Mouse (Mus musculus) lung, postnatal 0 days (tissue): ENCODE data around the gene Tmem184a. TPM values are rescaled to one million over a fixed set of nuclear protein-coding genes. Genes with fewer than 3 reads are reported as not detected.

Experiments
- ATAC-seq: fragments of 200-750 bp; cut with Nextera tagmentation; 2 replicates; pipeline ENCODE4 v1.8.0; 2017; ENCODE audit warnings: moderate library complexity
- DNase-seq: peaks from one replicate; pipeline ENCODE4 v3.0.0-alpha.2; 2016; ENCODE audit warnings: low spot score
- H3K27ac ChIP-seq: fragments of 300-500 bp; sonication (generic); 2 replicates; pipeline ENCODE4 v1.5.1; 2014; ENCODE audit warnings: antibody characterized with exemption, mild to moderate bottlenecking, low read length, mixed read lengths
- H3K27me3 ChIP-seq: fragments of 300-500 bp; sonication (generic); replicated peaks from 2 replicates; pipeline ENCODE4 v1.6.1; 2014; ENCODE audit warnings: low read length, mixed read lengths; ENCODE audit not compliant: insufficient read depth
- H3K36me3 ChIP-seq: fragments of 300-500 bp; sonication (generic); 2 replicates; pipeline ENCODE4 v1.6.1; 2014; ENCODE audit warnings: low read length, mixed read lengths; ENCODE audit not compliant: insufficient read depth
- H3K4me1 ChIP-seq: fragments of 300-500 bp; sonication (generic); 2 replicates; pipeline ENCODE4 v1.6.1; 2014; ENCODE audit warnings: antibody characterized with exemption, low read depth, low read length, mixed read lengths; ENCODE audit not compliant: insufficient read depth
- H3K4me2 ChIP-seq: fragments of 300-500 bp; sonication (generic); replicated peaks from 2 replicates; pipeline ENCODE4 v1.6.1; 2014; ENCODE audit warnings: low read depth, mild to moderate bottlenecking, low read length, moderate library complexity, mixed read lengths
- H3K4me3 ChIP-seq: fragments of 300-500 bp; sonication (generic); 2 replicates; pipeline ENCODE4 v1.5.1; 2014; ENCODE audit warnings: low read depth, low read length
- H3K9ac ChIP-seq: fragments of 300-500 bp; sonication (generic); replicated peaks from 2 replicates; pipeline ENCODE4 v1.6.1; 2014; ENCODE audit warnings: low read depth, mild to moderate bottlenecking
- H3K9me3 ChIP-seq: fragments of 300-500 bp; sonication (generic); 2 replicates; pipeline ENCODE4 v1.6.1; 2016; ENCODE audit warnings: low read length, mixed read lengths
- CTCF ChIP-seq: IDR thresholded peaks from 2 replicates; pipeline ENCODE4 v1.5.1; 2016; ENCODE audit warnings: antibody characterized with exemption, mild to moderate bottlenecking
- EP300 ChIP-seq: IDR thresholded peaks from 2 replicates; pipeline ENCODE4 v1.6.1; 2016; ENCODE audit warnings: antibody characterized with exemption, mild to moderate bottlenecking, control low read depth
- WGBS: fragments of 180-500 bp; shearing (Covaris S2); extraction: QIAGEN DNeasy Blood & Tissue Kit; methylation state at CpG from one replicate; pipeline ENCODE4 v1.1.7; 2014; 5-methylcytosine and 5-hydroxymethylcytosine counted together
- polyA plus RNA-seq: library from polyadenylated mRNA; unstranded; fragments of >200 nt; fragmentation: Nextera tagmentation; extraction: Ambion mirVana; gene quantifications from 2 replicates; pipeline ENCODE4 v1.2.1, GENCODE M21; 2015

Tmem184a gene
- polyA plus RNA-seq, 1 experiment from 2014 or later: 15.5 TPM

DNA sequence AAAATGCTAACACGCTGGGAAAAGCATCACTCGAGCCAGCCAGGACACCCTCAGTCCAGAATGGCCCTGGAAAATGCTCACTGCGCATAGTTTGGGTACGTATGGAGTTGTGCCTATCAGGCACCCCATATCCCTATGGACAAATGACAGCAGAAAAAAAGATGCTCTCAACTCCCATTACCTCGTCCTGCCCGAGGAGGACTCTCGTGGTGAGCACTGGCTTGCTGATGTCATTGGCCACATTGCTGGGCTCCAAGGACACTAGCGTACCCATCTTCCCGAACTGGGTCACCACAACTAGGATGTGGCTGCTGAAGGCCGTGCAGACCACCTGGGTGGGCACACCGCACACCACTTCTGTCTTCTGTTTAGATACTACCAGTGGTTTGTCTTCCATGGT is 6.2 kb upstream of the Tmem184a start:
- TF ChIP-seq EP300 (no peak), CTCF (no peak)
- Histone ChIP-seq H3K4me3 (peak overlapping the region; percentile 71), H3K4me2 (peak overlapping the region; percentile 90), H3K27me3 (no peaks in the 10 kb centered on the region), H3K4me1 (peaks cover 6% of the 10 kb centered on the region; the same call in 1 of the 2 replicates), H3K9me3 (no peaks in the 10 kb centered on the region), H3K27ac (no peak overlapping the region), H3K36me3 (peaks cover 4% of the 10 kb centered on the region; the same call in 1 of the 2 replicates), H3K9ac (peak overlapping the region; percentile 70)
- DNase-seq: no peak
- ATAC-seq: no peak
- WGBS: 31% methylated on average over 11 of the region's 11 CpGs

GRCm38 (mm10) chr5:139824531-139824930 is 4.8 kb upstream of the Tmem184a start:
- no peak for DNase-seq
- Histone ChIP-seq H3K27me3 (no peaks in the 10 kb centered on the region), H3K4me1 (peaks cover 6% of the 10 kb centered on the region; the same call in 1 of the 2 replicates), H3K9ac (no peak overlapping the region), H3K36me3 (peaks cover 4% of the 10 kb centered on the region; the same call in 1 of the 2 replicates), H3K4me2 (no peak overlapping the region), H3K9me3 (no peaks in the 10 kb centered on the region), H3K27ac (no peak overlapping the region), H3K4me3 (no peak overlapping the region)
- WGBS: 85% methylated on average over 10 of the region's 10 CpGs
- no peak for TF ChIP-seq EP300
- ATAC-seq: no peak

DNA sequence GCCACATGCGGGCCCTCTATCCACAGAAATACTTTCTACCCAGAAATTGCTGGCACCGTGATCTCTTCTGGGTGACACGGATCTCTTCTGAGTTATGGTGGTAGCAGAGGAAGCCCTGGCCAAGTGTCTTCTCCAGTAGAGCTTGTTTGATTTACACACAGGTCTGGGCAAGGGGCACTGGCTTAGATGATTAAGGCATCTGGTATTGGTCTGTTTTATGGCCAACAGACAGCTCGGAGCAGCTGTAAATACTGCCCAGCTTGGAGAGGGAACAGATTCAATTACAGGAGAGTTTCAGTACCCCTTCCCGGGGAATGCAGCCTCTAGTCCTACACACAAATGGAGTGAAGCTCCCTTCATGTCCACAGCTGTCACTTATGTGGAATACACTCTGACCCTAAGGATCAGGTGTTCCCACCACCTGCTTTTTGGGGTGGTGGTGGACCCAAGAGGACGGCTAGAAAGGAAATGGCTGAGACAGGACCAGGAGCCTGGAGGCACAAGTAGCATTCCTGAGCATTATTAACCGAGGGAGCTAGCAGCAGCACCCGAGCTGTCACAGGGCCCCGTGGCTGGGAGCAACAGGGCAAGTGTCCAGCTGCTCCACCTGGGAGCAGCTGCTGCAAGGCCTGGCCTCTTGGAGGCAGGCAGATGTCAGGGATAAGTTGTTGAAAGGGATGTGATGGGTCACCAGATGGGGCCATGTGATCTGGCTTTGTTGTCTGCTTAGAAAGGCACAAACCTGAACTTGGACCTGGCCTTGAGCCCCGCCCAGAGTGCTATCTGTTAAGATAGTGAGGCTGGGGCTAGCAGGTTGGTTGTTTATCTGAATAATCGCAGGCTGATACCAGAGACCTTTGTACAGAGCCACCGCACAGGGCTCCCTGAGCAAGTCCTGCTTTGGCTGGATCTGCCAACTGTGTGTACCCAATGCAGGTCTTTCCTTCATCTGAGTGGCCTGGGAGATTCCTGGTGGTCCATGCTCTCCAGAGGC is 2.0 kb upstream of the Tmem184a start:
- no peak for DNase-seq
- Histone ChIP-seq H3K4me3 (no peak overlapping the region), H3K27me3 (no peaks in the 10 kb centered on the region), H3K36me3 (peaks cover 4% of the 10 kb centered on the region; the same call in 1 of the 2 replicates), H3K9ac (no peak overlapping the region), H3K9me3 (no peaks in the 10 kb centered on the region), H3K4me1 (peaks cover 6% of the 10 kb centered on the region; the same call in 1 of the 2 replicates), H3K27ac (no peak overlapping the region), H3K4me2 (no peak overlapping the region)
- WGBS: 71% methylated on average over 12 of the region's 12 CpGs
- no peak for ATAC-seq
- no peak for TF ChIP-seq EP300
- no peak for TF ChIP-seq CTCF

DNA sequence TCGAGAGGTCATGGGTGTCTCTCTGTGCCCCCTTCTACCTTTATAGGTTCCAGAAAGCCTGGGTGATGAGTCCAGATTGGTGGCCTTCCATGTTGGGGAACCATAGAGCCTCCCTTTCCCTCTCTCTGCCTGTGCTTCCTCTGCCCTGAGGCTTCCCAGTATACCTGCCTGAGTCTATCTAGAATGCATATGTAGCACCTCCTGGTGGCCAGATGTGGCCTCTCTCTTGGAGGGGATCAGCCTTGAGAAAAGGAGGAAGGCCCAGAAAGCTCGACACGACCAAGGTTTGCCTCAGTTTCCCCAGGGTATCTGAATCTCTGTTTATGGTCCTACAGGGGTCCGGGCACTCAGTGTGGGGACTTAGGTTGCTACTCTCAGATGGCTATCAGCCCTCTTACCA is 916 bp downstream of the Tmem184a start:
- Histone ChIP-seq H3K4me1 (no peaks in the 10 kb centered on the region), H3K36me3 (peaks cover 3% of the 10 kb centered on the region; the same call in 1 of the 2 replicates), H3K27ac (no peak overlapping the region), H3K9ac (no peak overlapping the region), H3K4me3 (no peak overlapping the region), H3K4me2 (no peak overlapping the region), H3K27me3 (no peaks in the 10 kb centered on the region), H3K9me3 (no peaks in the 10 kb centered on the region)
- TF ChIP-seq EP300 (no peak), CTCF (peak; percentile 76)
- DNase-seq: peak; percentile 47
- ATAC-seq: peak; percentile 12; the same call in 1 of the 2 replicates
- 46% methylated on average over 4 of the region's 4 CpGs for WGBS

GRCm38 (mm10) chr5:139818056-139818455 is 1.7 kb downstream of the Tmem184a start:
- no peaks in the 10 kb centered on the region for H3K9me3 ChIP-seq
- no peaks in the 10 kb centered on the region for H3K4me1 ChIP-seq
- ATAC-seq: no peak
- H3K36me3 ChIP-seq: no peaks in the 10 kb centered on the region
- no peak overlapping the region for H3K4me2 ChIP-seq
- no peak for DNase-seq
- H3K27ac ChIP-seq: no peak overlapping the region
- no peak for TF ChIP-seq CTCF
- TF ChIP-seq EP300: no peak
- H3K9ac ChIP-seq: no peak overlapping the region
- H3K27me3 ChIP-seq: no peaks in the 10 kb centered on the region
- H3K4me3 ChIP-seq: no peak overlapping the region
- 77% methylated on average over 3 of the region's 3 CpGs for WGBS

- DNase-seq (peak; percentile 40), ATAC-seq (no peak)
- H3K9me3 ChIP-seq: no peaks in the 10 kb centered on the region
- H3K27ac ChIP-seq: no peak overlapping the region
- H3K4me3 ChIP-seq: no peak overlapping the region
- no peaks in the 10 kb centered on the region for H3K4me1 ChIP-seq
- no peak overlapping the region for H3K9ac ChIP-seq
- TF ChIP-seq EP300 (no peak), CTCF (peak; percentile 83)
- H3K36me3 ChIP-seq: no peaks in the 10 kb centered on the region
- 0% methylated on average over 1 of the region's 1 CpGs for WGBS
- no peaks in the 10 kb centered on the region for H3K27me3 ChIP-seq
- no peak overlapping the region for H3K4me2 ChIP-seq
These were observed 2.4 kb downstream of the Tmem184a start for GRCm38 (mm10) chr5:139817292-139817691.
